Mouse (Mus musculus) mesoderm, embryonic 11.5 days (tissue): ENCODE results near the gene Htra2.

Experiments
- DNase-seq: peaks from one replicate; pipeline ENCODE4 v3.0.0-alpha.2; 2012; ENCODE audit warnings: low read depth, low spot score

Htra2 gene

DNA sequence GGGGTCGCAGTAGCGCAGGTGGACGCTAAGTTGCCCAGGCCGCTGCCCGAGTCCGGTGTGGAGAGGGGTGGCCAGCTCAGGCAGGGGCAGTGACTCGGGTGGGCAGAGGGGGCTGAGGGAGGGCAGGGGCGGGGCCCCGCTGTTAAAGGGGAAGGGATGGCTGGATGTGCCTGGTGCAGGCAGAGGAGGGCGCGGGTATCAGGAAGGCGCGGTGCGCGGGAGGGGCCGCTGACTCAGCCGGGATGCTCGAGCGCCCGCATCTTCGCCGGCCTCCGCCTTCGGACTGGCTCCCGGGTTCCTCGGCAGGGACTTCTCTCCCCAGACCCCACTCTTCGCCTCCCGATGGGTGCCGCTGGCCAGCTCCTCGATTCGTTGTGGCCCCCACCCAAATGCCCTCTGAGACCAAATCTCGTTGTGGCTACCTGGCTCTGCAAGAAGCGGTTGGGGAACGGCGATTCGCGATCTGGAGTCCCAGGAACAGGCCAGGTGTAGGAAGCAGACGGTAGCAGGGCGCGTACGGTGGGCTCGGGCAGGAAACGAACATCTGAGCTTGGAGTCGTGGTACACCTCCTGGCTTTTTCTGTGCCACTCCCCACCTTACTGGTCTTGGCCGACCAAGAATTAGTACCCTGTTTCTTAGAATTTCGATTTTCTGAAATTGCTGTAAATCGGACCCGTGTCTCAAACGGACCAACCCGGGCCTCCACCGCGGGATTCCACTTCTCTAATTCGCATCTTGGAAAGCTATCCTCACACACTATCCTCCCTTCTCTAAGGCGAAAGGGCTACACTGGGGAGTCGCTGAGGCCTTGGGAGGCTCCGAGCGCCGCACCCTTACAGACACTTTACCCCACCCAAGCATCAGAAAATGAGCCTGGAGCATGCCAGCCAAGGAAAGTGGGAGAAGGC lies 15.5 kb upstream of the Htra2 start:
- DNase-seq, result no peak

DNA sequence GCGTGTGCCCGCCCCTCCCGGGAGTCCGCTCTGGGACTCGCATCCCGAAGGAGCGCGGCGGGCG lies 15.0 kb upstream of the Htra2 start, which contains the start of gene Tlx2:
Gene Tlx2 (minus strand): TSS at position 47 of the 64 bp plus-strand sequence.
- DNase-seq, result no peak

DNA sequence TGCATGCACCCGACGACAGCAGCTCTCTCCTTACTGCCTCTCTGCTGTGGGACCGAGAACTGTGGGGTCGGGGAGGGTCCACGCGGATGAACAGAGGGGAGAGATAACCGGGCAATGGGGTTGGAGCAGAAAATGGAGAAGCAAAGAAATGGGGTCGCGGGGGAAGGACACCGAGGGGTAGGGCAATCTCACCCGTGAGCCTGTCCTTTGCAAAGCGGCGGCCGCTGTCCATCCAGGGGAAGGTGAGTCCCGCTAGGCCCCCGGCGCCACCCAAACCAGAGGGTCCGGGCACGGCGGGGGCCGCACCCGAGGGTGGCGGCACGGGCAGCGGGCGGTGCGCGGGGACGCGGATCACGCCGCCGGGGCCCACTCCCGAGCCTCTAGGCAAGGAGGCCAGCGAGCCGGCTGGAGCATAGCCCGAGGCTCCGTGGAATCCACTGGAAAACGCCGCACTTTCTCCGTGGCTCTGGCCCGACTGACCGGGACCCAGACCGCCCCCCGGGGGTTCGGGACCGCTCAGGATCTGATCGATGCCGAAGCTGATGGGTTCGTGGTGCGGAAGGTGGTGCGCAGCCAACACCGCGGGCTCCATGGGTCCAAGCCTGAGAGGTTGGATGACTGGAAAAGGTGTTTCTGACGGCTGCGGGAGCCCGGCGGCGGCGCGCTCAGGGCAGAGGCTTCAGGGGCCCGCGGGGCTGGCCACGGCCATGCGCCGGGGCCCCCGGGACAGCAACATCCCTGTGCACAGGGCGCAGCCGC lies 14.6 kb upstream of the Htra2 start:
- no peak for DNase-seq

DNA sequence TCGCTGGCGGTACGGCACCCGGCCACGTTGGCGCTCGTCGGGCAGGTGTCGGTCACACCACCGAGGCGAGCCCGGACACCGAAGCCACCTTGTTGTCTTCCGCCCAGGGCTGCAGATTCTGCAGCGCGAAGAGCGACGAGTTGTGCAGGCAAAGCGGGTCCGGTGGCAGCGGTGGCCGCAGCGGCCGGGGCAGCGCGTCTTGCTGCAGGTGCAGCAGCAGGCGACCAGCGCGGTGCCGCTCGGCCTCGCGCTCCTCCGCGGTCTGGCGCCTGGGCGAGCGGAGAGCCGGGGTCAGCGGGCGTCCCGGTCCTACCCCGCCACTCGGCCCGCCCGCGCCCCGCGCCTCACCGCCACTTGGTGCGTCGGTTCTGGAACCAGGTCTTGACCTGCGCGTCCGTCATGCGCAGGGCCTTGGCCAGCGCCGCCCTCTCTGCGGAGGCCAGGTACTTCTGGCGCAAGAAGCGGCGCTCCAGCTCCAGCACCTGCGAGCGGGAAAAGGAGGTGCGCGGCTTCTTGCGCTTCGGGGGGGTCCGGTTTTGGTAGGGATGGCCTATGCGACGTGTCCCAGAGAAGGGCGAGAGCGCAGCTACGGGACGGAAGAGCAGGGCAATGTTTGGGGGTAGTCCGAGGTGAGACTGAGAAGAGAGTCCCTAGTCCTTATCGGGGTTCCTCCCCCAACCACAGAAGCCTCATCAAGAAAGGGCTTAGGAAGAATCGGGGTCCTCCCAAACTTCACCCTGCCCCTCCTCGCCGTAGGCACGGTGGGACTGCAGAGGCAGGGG lies 13.8 kb upstream of the Htra2 start:
- DNase-seq, result no peak

DNA sequence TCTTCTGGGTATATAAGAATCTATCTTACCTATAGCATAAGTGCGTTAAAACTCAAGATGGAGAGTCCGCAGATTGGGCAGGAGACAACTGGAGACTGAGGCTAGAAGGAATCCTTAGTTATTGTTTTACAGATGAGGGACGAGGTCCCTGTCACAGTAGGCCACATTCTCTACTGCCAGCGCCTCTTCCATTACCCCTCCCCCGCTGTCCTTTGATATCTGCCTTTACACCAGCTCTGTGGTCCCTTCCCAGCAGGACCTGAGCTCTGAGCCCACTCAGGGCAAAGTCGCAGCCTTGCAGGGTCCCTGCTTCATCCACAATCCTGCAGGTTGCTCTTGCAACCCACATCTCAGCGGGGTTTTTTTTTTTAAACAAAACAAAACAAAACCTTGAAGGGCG lies 13.1 kb upstream of the Htra2 start:
- no peak for DNase-seq

DNA sequence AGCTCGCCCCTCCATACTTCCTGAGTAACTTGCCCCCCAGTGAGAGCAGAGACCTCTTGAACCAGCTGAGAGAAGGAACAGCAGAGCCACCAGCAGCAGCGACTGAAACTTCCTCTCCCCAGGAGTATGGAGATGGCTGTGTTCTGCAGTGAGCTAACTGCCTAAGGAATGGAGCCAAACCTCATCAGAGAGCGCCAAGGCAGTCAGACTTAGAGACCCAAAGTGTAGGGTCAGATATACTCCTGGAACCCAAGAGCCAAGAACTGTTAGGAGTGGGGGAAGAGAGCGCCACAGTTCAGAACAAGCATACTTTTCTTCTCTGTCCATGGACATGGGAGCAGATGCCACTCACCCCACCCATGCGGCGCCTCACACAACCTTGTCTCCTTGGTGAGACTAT lies 11.4 kb upstream of the Htra2 start:
- DNase-seq, result no peak

DNA sequence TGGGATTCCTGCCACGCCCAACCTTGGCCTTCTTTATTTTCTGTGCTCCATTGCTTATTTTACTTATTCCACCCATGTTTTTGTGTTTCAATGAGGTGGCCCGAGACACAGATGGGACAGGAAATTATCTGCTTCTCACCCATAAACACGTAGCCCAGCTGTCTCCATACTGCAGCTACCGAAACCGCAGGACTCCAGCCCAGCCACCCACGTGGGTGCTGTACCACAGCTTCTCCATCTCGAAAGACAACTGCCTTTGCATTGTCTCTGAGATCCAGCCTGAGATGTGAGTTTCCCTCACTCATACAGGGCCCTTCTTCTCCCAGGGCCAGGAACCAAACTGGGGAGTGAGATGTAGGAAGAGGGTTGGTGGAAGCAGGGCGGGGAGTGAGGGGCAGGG lies 10.9 kb upstream of the Htra2 start:
- no peak for DNase-seq

DNA sequence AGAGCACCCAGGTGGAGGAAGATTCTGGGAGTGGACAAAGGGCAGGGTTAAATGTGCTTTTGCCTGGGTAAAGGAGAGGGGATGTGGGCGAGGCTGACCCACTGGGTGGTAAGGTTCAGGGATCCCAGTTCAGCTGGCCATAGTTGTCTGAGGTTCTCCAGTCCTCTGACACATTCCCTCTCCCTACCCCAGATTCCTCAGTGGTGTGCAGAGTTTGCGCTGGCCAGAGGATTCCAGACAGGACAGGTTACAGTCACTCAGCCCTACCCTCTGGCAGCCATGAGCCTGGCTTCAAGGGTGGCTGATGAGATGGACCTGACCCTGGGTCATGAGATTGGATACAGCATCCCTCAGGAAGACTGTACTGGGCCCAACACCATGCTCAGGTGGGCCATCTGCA lies 3.7 kb upstream of the Htra2 start:
- DNase-seq, result no peak

DNA sequence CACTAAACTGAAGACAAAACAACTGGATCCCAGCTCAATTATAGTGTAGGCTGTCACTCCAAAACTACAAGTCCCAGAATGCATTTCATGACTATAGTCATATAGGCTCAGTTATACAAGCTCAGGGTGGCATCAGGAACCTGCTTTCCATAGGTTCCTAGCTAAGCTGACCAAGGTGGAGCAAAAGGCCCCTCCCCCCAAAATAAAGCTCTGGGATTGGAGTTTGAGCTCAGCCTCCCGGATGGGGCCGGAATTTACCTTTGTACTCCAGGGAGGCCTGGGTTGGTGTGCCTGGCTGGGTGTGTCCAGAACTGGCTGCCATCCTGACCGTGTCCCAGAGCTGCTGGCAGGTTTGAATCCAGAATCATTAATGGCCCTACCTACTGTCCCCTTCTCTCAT lies 2.7 kb upstream of the Htra2 start, which contains the start of gene Dqx1:
Gene Dqx1 (plus strand): TSS at position 55 of the 400 bp plus-strand sequence.
- DNase-seq, result no peak

DNA sequence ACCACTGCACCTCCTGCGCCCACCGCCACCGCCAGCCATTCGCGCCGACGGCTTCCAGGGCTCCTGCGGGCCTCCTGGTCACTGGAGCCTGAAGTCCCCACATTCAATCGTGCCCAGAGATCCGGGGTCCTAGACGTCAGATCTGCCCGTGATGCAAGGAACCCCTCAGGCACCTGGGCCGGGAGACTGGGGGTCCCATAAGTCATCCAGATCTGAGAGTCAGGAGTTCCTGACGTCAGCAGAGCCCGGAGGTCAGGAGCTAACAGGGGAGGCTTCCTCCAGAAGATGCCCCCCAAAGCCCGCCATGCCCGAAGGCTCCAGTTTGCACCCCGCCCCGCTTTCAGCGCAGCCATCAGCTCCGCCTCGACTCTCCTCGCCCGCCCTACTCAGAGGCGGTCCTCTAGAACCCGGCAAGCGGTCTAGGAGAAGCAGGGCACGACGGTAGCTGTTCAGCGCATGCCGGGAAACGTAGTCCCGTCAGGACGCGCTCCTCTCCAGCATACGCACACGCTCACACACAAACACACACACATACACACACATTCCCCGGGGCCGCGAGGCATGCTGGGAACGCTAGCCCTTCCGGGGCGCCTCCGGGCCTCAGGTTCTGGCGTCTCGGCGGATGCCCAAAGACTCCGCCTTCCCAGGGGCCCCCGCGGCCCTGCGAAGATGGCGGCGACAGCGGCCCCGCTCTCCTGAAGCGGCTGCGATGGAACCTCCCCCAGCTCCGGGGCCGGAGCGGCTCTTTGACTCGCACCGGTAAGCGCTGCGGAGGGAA lies 810 bp downstream of the Htra2 start, which contains the start of gene Aup1:
Gene Aup1 (plus strand): TSS at position 448 of the 778 bp plus-strand sequence.
- peak; percentile 97 for DNase-seq

DNA sequence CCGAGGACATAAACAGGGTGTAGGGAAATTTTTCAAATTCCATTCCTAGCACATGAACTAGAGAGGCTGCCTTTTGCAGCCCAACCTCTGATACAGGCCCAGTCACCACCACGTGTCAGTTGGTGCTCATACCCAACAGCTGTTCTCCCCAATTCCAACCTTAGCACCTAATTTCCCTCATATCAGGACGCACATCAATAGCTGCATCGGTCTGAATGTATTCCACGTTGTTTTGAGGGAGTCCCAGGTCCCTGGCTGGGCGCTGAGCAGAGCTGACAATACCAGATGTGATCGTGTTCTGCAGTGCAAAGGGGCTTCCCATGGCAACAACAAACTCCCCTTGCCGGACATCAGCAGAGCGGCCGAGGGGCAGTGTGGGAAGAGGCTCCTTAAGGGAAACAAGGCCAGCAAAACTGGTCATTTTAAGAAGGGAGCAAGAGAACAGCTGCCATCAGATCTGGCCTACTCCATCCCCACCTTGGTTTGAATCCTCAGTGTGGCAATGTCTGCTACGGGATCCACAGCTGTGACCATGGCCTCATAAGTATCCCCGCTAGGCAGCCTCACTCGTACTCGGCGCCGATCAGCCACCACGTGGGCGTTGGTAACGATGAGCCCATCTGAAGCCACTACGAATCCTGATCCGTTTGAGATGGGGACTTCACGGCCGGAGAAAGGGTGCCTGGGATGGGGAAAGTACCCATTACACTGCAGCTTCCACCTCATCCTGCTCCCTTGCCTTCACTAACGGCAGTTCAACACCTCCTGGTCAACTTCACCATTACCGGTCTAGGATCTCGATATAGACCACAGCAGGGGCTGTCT lies 1.7 kb downstream of the Htra2 start:
- peak; percentile 47 for DNase-seq

DNA sequence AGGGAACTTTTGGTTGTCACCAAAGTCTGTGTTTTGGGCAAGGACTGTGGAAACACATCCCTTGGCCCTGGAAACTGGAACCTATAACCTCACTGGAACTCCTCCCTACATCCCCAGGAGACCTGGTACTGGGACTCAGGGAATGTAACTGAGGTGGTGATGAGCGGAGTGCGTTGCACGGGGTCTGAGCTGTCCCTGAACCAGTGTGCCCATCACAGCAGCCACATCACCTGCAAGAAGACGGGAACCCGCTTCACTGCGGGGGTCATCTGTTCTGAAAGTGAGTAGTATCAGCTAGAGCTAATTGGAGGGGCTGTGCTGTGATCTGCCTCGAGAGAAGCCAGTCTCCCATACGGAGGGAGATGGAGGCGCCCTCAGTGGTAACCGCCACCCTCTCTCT lies 5.7 kb downstream of the Htra2 start:
- no peak for DNase-seq

DNA sequence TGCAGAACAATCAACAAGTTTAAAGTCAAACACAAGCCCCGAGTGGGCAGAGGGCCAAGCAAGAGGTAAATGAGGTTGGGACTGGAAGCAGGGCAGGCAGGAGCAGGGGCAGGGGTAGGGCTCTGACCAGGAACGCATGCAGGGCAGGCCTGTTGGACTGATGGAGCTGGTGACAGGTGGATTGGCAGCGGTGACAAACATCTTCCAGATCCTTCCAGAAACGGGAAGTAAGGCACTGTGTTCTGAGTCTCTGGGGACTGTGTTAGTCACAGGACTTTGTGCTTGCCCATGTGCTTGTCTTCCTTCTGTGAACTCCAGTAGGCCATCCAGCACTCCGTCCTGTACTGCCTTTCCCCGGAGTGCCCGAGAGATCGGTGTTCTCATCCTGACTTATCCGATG lies 10.3 kb downstream of the Htra2 start:
- DNase-seq, result no peak

DNA sequence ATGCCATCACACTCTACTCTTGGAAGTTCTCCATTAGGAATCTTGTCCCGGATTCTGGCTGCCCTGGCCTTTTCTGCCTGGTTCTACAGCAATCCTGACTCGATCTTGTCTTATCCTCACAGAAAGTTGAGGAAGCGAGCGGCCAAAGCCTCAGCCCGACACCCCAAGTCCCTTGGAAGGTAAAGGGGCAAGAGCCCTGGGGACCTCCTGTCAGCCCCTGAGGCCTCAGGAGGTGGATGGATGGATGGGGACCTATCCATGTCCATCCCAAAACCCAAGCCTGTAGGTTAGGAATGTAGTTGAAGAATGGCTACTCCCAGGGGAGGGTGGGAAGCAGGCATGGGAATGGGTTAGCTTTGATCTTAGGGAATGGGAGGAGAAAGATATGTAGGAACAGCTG lies 11.1 kb downstream of the Htra2 start:
- DNase-seq, result no peak

DNA sequence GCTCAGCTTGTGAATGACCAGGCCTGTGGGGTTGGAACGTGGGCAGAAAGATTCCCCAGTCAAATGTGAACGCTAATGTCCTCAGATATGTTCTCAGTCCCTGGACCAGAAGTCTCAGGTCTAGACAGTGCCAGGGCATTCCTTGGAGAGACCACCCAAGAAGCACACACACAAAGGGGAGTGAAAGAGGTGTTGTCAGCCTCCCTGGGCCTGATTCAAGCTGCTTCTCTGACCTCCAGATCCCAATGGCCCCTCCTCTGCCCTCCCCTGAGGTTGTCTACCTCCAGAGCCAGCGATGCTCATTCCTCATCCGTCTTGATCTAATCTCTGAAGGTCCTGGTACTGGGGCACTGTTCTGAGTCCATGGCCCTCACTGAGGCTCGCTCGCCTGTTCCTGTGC lies 11.5 kb downstream of the Htra2 start:
- DNase-seq, result no peak

DNA sequence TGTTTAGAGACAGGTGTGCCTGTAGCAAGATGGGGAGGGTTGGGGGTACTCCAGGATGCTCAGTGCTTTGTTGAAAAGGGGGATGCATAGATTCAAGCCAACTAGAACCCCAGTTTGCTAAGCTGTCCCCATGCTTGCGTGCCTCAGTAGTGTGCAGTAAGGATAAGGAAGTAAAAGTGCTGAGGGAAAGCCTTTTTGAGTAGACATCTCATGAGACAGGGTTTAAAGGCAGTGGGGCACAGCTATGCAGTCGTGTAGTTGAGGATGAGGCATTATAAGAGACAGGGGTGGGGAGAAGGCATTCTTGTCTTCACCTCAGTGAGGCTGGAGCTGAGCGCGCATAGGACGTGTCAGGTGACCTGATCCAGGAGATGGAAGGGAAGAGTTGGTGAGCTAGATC lies 14.5 kb downstream of the Htra2 start:
- no peak for DNase-seq

DNA sequence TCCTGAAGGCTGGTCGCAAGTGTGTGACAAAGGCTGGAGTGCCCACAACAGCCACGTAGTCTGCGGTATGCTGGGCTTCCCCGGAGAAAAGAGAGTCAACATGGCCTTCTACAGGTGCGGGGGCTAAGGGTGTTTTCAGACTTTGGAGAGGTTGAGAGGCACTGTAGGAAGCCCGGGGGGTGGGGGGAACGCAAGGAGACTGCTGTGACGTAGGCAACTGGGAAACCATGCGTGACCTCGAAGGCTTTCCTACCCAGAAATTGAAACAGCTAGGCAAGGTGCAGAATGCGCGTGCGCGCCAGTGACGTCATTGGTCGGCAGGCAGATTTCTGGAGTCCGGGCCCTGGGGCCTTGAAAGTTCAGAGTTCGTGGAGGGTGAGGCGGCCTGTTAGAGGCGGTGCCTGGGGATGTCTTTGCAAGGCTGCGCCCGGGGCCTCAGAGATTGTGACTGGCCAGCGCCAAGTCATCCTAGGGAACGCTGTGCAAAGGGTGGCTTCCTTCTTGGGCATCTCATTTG lies 16.5 kb downstream of the Htra2 start:
- DNase-seq, result peak; percentile 87

DNA sequence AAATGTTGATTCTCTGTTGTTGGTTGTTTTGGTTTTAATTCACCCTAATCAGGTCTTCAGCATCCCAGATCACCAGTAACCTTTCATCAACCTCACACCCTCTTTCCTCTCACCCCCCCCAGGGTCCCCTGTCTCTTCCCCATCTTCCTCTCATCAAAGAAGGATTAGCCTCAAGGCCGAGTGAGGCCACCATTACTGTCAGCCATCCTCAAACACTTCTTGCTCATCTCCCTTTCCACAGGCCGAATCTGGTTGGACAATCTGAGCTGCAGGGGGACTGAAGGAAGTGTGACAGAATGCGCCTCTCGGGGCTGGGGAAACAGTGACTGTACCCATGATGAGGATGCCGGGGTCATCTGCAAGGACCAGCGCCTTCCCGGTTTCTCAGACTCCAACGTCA lies 17.9 kb downstream of the Htra2 start:
- no peak for DNase-seq

DNA sequence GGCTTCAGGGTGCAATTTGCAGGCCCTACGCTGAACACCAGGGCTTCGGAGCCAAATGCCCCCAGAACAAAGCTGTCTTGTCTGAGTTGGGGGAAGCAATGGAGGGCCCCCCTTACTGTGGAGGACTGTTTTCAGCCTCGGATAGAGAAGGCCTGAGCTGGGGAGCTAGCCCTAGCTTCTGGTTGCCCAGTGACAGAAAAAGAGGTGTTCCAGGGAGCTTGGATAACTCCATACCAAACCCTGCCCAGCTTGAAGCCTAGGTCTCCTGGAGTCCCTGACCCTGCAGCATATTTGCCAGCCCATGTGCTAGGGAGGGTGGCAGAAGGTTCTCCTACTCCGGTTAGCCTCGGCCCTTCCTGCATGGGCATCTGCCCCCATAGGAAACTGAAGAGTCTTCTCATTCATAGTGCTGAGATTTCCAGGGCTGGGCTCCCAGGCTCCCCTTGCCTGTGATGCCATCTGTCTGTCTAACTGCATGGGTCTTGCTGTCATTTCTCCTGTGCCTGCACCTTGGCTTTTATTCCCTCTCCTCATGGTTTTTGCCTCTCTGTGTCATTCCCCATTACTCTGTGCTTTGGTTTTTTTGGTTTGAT lies 20.5 kb downstream of the Htra2 start:
- no peak for DNase-seq
